Mouse (Mus musculus) MEL (cell line): ENCODE results near the gene Usp39.

Source experiments
- BHLHE40 ChIP-seq: IDR thresholded peaks from 2 replicates; pipeline ENCODE4 v1.6.1; 2012; ENCODE audit warnings: low read depth, mild to moderate bottlenecking, inconsistent platforms, low read length, improper control_type of control experiment, borderline replicate concordance
- CTCF ChIP-seq, 3 experiments: IDR thresholded peaks in 2 of 3; conservative IDR thresholded peaks in 1 of 3; 2 replicates each; pipeline ENCODE4 v1.5.1; 2011 to 2012; ENCODE audit warnings: low read length in 3 of 3, low read depth in 2 of 3, mild to moderate bottlenecking in 2 of 3, improper control_type of control experiment in 1 of 3, inconsistent platforms in 1 of 3, mixed read lengths in 1 of 3, moderate library complexity in 1 of 3; ENCODE audit not compliant: control insufficient read depth in 1 of 3, insufficient read depth in 1 of 3, poor library complexity in 1 of 3, severe bottlenecking in 1 of 3
- EP300 ChIP-seq, 2 experiments: IDR thresholded peaks; 2 replicates each; pipeline ENCODE4 v1.6.1; 2011; ENCODE audit warnings: improper control_type of control experiment in 2 of 2, low read length in 2 of 2, low read depth in 1 of 2, mild to moderate bottlenecking in 1 of 2
- GATA1 ChIP-seq: IDR thresholded peaks from 2 replicates; pipeline ENCODE4 v1.6.1; 2011; ENCODE audit warnings: low read depth, low read length, improper control_type of control experiment
- HCFC1 ChIP-seq: IDR thresholded peaks from 2 replicates; pipeline ENCODE4 v1.6.1; 2012; ENCODE audit warnings: low read depth, mild to moderate bottlenecking, inconsistent platforms, low read length, improper control_type of control experiment, moderate library complexity
- MAX ChIP-seq: IDR thresholded peaks from 2 replicates; pipeline ENCODE4 v1.6.1; 2011; ENCODE audit warnings: low read length, improper control_type of control experiment
- MXI1 ChIP-seq: IDR thresholded peaks from 2 replicates; pipeline ENCODE4 v1.6.1; 2011; ENCODE audit warnings: mild to moderate bottlenecking, low read depth, low read length, improper control_type of control experiment
- POLR2A ChIP-seq, 2 experiments: IDR thresholded peaks; 2 replicates each; pipeline ENCODE4 v1.6.1; 2011 to 2012; ENCODE audit warnings: low read length in 2 of 2, mild to moderate bottlenecking in 2 of 2, control low read depth in 1 of 2, improper control_type of control experiment in 1 of 2, low read depth in 1 of 2, moderate library complexity in 1 of 2; ENCODE audit not compliant: control insufficient read depth in 1 of 2, insufficient read depth in 1 of 2, poor library complexity in 1 of 2
- RAD21 ChIP-seq: IDR thresholded peaks from 2 replicates; pipeline ENCODE4 v1.6.1; 2011; ENCODE audit warnings: mild to moderate bottlenecking, low read depth, low read length, improper control_type of control experiment
- TAL1 ChIP-seq: IDR thresholded peaks from 2 replicates; pipeline ENCODE4 v1.6.1; 2012; ENCODE audit warnings: mild to moderate bottlenecking, inconsistent platforms, low read length, moderate library complexity, mixed read lengths
- USF1 ChIP-seq: IDR thresholded peaks from 2 replicates; pipeline ENCODE4 v1.6.1; 2014; ENCODE audit warnings: low read depth, mild to moderate bottlenecking, inconsistent platforms, low read length, improper control_type of control experiment, moderate library complexity
- USF2 ChIP-seq, 2 experiments: IDR thresholded peaks; 2 replicates each; pipeline ENCODE4 v1.6.1; 2011 to 2012; ENCODE audit warnings: improper control_type of control experiment in 2 of 2, low read length in 2 of 2, borderline replicate concordance in 1 of 2, inconsistent platforms in 1 of 2, low read depth in 1 of 2, mild to moderate bottlenecking in 1 of 2; ENCODE audit not compliant: insufficient read depth in 1 of 2

DNA sequence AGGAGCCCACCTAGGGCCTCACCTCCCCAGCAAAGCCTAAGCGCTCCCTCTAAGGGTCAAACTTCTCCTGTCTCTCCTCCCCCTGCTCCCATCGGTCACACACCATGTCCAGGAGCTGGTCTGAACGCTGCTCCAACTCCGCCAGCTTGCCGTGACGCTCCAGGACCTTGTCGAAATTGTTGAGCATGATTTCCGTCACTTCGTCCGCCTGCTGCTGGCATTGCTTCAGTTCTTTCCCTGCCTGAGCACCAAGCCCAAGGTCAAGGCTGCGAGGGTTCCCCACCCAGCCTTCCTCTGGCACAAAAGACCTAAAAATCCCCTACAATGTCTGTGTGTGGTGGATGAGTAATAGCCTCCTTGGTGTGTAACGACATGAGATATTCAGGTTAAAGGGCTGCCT is 25.1 kb upstream of the Usp39 start:
- TF ChIP-seq POLR2A (IDR thresholded peaks at IDR 0.05; ENCODE audit: control insufficient read depth in 1 of 2, insufficient read depth in 1 of 2, low read depth in 1 of 2, low read length in 2 of 2, poor library complexity in 1 of 2) (no peak), MAX (no peak), TAL1 (no peak), HCFC1 (no peak), CTCF (IDR thresholded peaks at IDR 0.05 in 2 of 3, conservative IDR thresholded peaks at IDR 0.05 in 1 of 3; ENCODE audit: control insufficient read depth in 1 of 3, insufficient read depth in 1 of 3, low read depth in 2 of 3, low read length in 3 of 3, poor library complexity in 1 of 3, severe bottlenecking in 1 of 3) (no peak), USF1 (no peak), USF2 (IDR thresholded peaks at IDR 0.05; ENCODE audit: borderline replicate concordance in 1 of 2, insufficient read depth in 1 of 2, low read depth in 1 of 2, low read length in 2 of 2) (no peak), EP300 (IDR thresholded peaks at IDR 0.05; ENCODE audit: low read depth in 1 of 2, low read length in 2 of 2) (no peak), GATA1 (no peak), RAD21 (no peak), MXI1 (no peak), BHLHE40 (no peak)
